Mouse (Mus musculus) heart, embryonic 13.5 days (tissue): Measurements from ENCODE around the gene Sp1. TPM values are rescaled to one million over a fixed set of nuclear protein-coding genes. Genes with fewer than 3 reads are reported as not detected.

Experiments used
- ATAC-seq: fragments of 200-750 bp; cut with Nextera tagmentation; 2 replicates; pipeline ENCODE4 v1.8.0; 2017; ENCODE audit warnings: moderate TSS enrichment; ENCODE audit not compliant: insufficient number of reproducible peaks, low FRiP score, low TSS enrichment; ENCODE audit errors: extremely low read depth
- H3K27ac ChIP-seq: fragments of 300-500 bp; sonication (generic); replicated peaks from 2 replicates; pipeline ENCODE4 v1.5.1; 2015; ENCODE audit warnings: moderate library complexity, mild to moderate bottlenecking, inconsistent platforms
- H3K27me3 ChIP-seq: fragments of 300-500 bp; sonication (generic); replicated peaks from 2 replicates; pipeline ENCODE4 v1.6.1; 2015; ENCODE audit warnings: mild to moderate bottlenecking, inconsistent platforms
- H3K36me3 ChIP-seq: fragments of 300-500 bp; sonication (generic); 2 replicates; pipeline ENCODE4 v1.6.1; 2015; ENCODE audit warnings: mild to moderate bottlenecking, inconsistent platforms
- H3K4me1 ChIP-seq: fragments of 300-500 bp; sonication (generic); 2 replicates; pipeline ENCODE4 v1.6.1; 2015; ENCODE audit warnings: inconsistent platforms
- H3K4me2 ChIP-seq: fragments of 300-500 bp; sonication (generic); 2 replicates; pipeline ENCODE4 v1.6.1; 2015; ENCODE audit warnings: inconsistent platforms, mild to moderate bottlenecking, moderate library complexity
- H3K4me3 ChIP-seq: fragments of 300-500 bp; sonication (generic); 2 replicates; pipeline ENCODE4 v1.5.1; 2015; ENCODE audit warnings: moderate library complexity, mild to moderate bottlenecking, inconsistent platforms
- H3K9ac ChIP-seq: fragments of 300-500 bp; sonication (generic); 2 replicates; pipeline ENCODE4 v1.6.1; 2015; ENCODE audit warnings: inconsistent platforms, mild to moderate bottlenecking, moderate library complexity
- H3K9me3 ChIP-seq: fragments of 300-500 bp; sonication (generic); 2 replicates; pipeline ENCODE4 v1.6.1; 2016; ENCODE audit warnings: inconsistent platforms
- WGBS: fragments of 180-500 bp; shearing (Covaris S2); methylation state at CpG from one replicate; pipeline ENCODE4 v1.1.7; 2015; ENCODE audit warnings: mixed read lengths; 5-methylcytosine and 5-hydroxymethylcytosine counted together
- polyA plus RNA-seq: library from polyadenylated mRNA; unstranded; fragments of >200 nt; fragmentation: Nextera tagmentation; extraction: Ambion mirVana; gene quantifications from 2 replicates; pipeline ENCODE4 v1.2.1, GENCODE M21; 2015

Gene Sp1
- polyA plus RNA-seq, 1 experiment from 2014 or later: 4.3 TPM

GRCm38 (mm10) chr15:102445146-102445545 lies 39.2 kb downstream of the Sp1 start, which contains the start of gene Amhr2:
TSS of gene Amhr2 (plus strand) at chr15:102445367.
- no peak within 1 kb of the TSS for H3K4me3 ChIP-seq
- no peaks in the 10 kb centered on the region for H3K27me3 ChIP-seq
- H3K9me3 ChIP-seq: no peaks in the 10 kb centered on the region
- peaks cover 7% of the 10 kb centered on the region for H3K4me1 ChIP-seq
- no peak for ATAC-seq
- H3K27ac ChIP-seq: no peak within 1 kb of the TSS
- H3K4me2 ChIP-seq: no peak within 1 kb of the TSS
- no peaks in the 10 kb centered on the region for H3K36me3 ChIP-seq
- 63% methylated on average over 8 of the region's 8 CpGs for WGBS
- no peak within 1 kb of the TSS for H3K9ac ChIP-seq

- Histone ChIP-seq H3K9me3 (no peaks in the 10 kb centered on the region), H3K27ac (no peak overlapping the region), H3K9ac (no peak overlapping the region), H3K4me1 (peaks cover 7% of the 10 kb centered on the region), H3K4me2 (no peak overlapping the region), H3K4me3 (no peak overlapping the region), H3K27me3 (no peaks in the 10 kb centered on the region), H3K36me3 (no peaks in the 10 kb centered on the region)
- ATAC-seq: no peak
- 18% methylated on average over 5 of the region's 6 CpGs for WGBS
These were observed 40.5 kb downstream of the Sp1 start for GRCm38 (mm10) chr15:102446448-102446847.

GRCm38 (mm10) chr15:102449366-102449765 lies 43.4 kb downstream of the Sp1 start:
- ATAC-seq: no peak
- 35% methylated on average over 8 of the region's 8 CpGs for WGBS
- H3K4me2 ChIP-seq: no peak overlapping the region
- H3K9me3 ChIP-seq: no peaks in the 10 kb centered on the region
- no peaks in the 10 kb centered on the region for H3K27me3 ChIP-seq
- H3K4me1 ChIP-seq: peaks cover 7% of the 10 kb centered on the region
- H3K4me3 ChIP-seq: no peak overlapping the region
- H3K36me3 ChIP-seq: no peaks in the 10 kb centered on the region
- no peak overlapping the region for H3K27ac ChIP-seq
- H3K9ac ChIP-seq: no peak overlapping the region

GRCm38 (mm10) chr15:102450928-102451327 lies 45.0 kb downstream of the Sp1 start:
- Histone ChIP-seq H3K9ac (no peak overlapping the region), H3K27me3 (no peaks in the 10 kb centered on the region), H3K9me3 (no peaks in the 10 kb centered on the region), H3K4me1 (peaks cover 7% of the 10 kb centered on the region), H3K36me3 (no peaks in the 10 kb centered on the region), H3K27ac (no peak overlapping the region), H3K4me2 (no peak overlapping the region), H3K4me3 (no peak overlapping the region)
- WGBS: 30% methylated on average over 7 of the region's 7 CpGs
- ATAC-seq: no peak

GRCm38 (mm10) chr15:102451666-102452430 lies 45.9 kb downstream of the Sp1 start:
- 74% methylated on average over 26 of the region's 26 CpGs for WGBS
- Histone ChIP-seq H3K36me3 (no peaks in the 10 kb centered on the region), H3K4me3 (no peak overlapping the region), H3K9ac (no peak overlapping the region), H3K27me3 (no peaks in the 10 kb centered on the region), H3K27ac (no peak overlapping the region), H3K4me2 (no peak overlapping the region), H3K4me1 (no peaks in the 10 kb centered on the region), H3K9me3 (no peaks in the 10 kb centered on the region)
- no peak for ATAC-seq

GRCm38 (mm10) chr15:102455993-102456392 lies 50.0 kb downstream of the Sp1 start:
- Histone ChIP-seq H3K9ac (no peak overlapping the region), H3K9me3 (no peaks in the 10 kb centered on the region), H3K36me3 (0 out of 2 replicates have a peak, but pooled peaks cover under 1% of the 10 kb centered on the region), H3K4me3 (no peak overlapping the region), H3K27ac (no peak overlapping the region), H3K4me2 (no peak overlapping the region), H3K27me3 (no peaks in the 10 kb centered on the region), H3K4me1 (peaks cover 22% of the 10 kb centered on the region)
- no peak for ATAC-seq
- 36% methylated on average over 6 of the region's 6 CpGs for WGBS

- H3K36me3 ChIP-seq: peaks cover 14% of the 10 kb centered on the region
- H3K9me3 ChIP-seq: no peaks in the 10 kb centered on the region
- H3K27ac ChIP-seq: peak overlapping the region; percentile 68
- H3K9ac ChIP-seq: peak overlapping the region; percentile 79; the same call in 1 of the 2 replicates
- no peaks in the 10 kb centered on the region for H3K27me3 ChIP-seq
- peak overlapping the region; percentile 68 for H3K4me2 ChIP-seq
- 58% methylated on average over 5 of the region's 5 CpGs for WGBS
- H3K4me1 ChIP-seq: peaks cover 26% of the 10 kb centered on the region
- no peak for ATAC-seq
- peak overlapping the region; percentile 57 for H3K4me3 ChIP-seq
These were observed 52.2 kb downstream of the Sp1 start for GRCm38 (mm10) chr15:102458050-102458736.

- H3K4me1 ChIP-seq: peaks cover 26% of the 10 kb centered on the region
- peak within 1 kb of the TSS; percentile 79 for H3K9ac ChIP-seq
- H3K4me3 ChIP-seq: peak within 1 kb of the TSS; percentile 57
- H3K36me3 ChIP-seq: peaks cover 22% of the 10 kb centered on the region
- H3K27ac ChIP-seq: peak within 1 kb of the TSS; percentile 68
- H3K9me3 ChIP-seq: no peaks in the 10 kb centered on the region
- H3K4me2 ChIP-seq: peak within 1 kb of the TSS; percentile 68
- peak; percentile 62 for ATAC-seq
- under 1% methylated on average over 19 of the region's 19 CpGs for WGBS
- H3K27me3 ChIP-seq: no peaks in the 10 kb centered on the region
These were observed 53.0 kb downstream of the Sp1 start, which contains the start of gene Prr13 for GRCm38 (mm10) chr15:102458904-102459317. TSS of gene Prr13 (plus strand) at chr15:102459028.

GRCm38 (mm10) chr15:102459381-102459780 lies 53.4 kb downstream of the Sp1 start:
- Histone ChIP-seq H3K36me3 (peaks cover 24% of the 10 kb centered on the region), H3K4me1 (peaks cover 26% of the 10 kb centered on the region), H3K27ac (peak overlapping the region; percentile 64), H3K9ac (peak overlapping the region; percentile 79), H3K4me3 (peak overlapping the region; percentile 57), H3K27me3 (no peaks in the 10 kb centered on the region), H3K4me2 (peak overlapping the region; percentile 68), H3K9me3 (no peaks in the 10 kb centered on the region)
- no peak for ATAC-seq
- WGBS: 31% methylated on average over 6 of the region's 6 CpGs

- H3K27ac ChIP-seq: peak overlapping the region; percentile 64
- 40% methylated on average over 5 of the region's 5 CpGs for WGBS
- H3K9ac ChIP-seq: peak overlapping the region; percentile 79; the same call in 1 of the 2 replicates
These were observed 53.9 kb downstream of the Sp1 start for GRCm38 (mm10) chr15:102459847-102460246.

GRCm38 (mm10) chr15:102460409-102460808 lies 54.5 kb downstream of the Sp1 start:
- Histone ChIP-seq H3K27ac (peak overlapping the region; percentile 64), H3K4me2 (peak overlapping the region; percentile 68), H3K4me1 (peaks cover 26% of the 10 kb centered on the region), H3K9ac (peak overlapping the region; percentile 79), H3K9me3 (no peaks in the 10 kb centered on the region), H3K36me3 (peaks cover 24% of the 10 kb centered on the region), H3K4me3 (peak overlapping the region; percentile 57), H3K27me3 (no peaks in the 10 kb centered on the region)
- 65% methylated on average over 12 of the region's 12 CpGs for WGBS
- no peak for ATAC-seq

More at GRCm38 (mm10) chr15:102459847-102460246, 53.9 kb downstream of the Sp1 start:
- Histone ChIP-seq H3K36me3 (peaks cover 24% of the 10 kb centered on the region), H3K4me1 (peaks cover 26% of the 10 kb centered on the region), H3K4me3 (peak overlapping the region; percentile 57), H3K9me3 (no peaks in the 10 kb centered on the region), H3K4me2 (peak overlapping the region; percentile 68), H3K27me3 (no peaks in the 10 kb centered on the region)
- no peak for ATAC-seq
